Mouse (Mus musculus) spleen, embryonic (tissue): ENCODE results near the gene Spata31d1b.
"Not testable (repeated sequence)": the region's sequence is repeated elsewhere in the genome, so short reads cannot be mapped to it uniquely, and the experiment has no call there.

Experiments
- CTCF ChIA-PET: fragments of 350-600 bp; sonication (Branson Sonifier 250); formaldehyde crosslinking; loops from one replicate; lab custom pipeline; 2022; lab: Charles Lee

Spata31d1b gene

DNA sequence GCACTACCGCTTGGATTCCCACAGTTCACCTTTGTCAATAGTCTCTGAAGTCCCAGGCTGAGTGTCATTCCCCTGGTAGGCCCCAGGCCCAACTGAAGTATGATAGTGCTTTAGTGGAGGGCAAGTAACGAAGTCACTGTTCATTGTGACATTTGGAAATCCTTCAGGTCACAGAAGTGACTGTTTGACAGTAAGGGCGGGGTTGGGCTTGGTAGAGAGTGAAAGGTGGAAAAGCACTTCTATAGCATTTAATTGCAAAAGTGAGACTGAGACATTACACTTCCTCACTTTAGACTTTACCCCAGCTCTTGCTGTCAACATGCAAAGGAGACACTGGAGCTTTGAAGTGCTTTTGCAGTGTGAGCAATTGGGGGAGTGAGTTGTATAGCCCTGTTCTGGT, 18.1 kb upstream of the Spata31d1b start, which contains the start of gene 4921517D22Rik:
Gene 4921517D22Rik, minus strand, starts transcription at position 101 of the 400 bp plus-strand sequence.
- CTCF ChIA-PET, result no interaction called here

DNA sequence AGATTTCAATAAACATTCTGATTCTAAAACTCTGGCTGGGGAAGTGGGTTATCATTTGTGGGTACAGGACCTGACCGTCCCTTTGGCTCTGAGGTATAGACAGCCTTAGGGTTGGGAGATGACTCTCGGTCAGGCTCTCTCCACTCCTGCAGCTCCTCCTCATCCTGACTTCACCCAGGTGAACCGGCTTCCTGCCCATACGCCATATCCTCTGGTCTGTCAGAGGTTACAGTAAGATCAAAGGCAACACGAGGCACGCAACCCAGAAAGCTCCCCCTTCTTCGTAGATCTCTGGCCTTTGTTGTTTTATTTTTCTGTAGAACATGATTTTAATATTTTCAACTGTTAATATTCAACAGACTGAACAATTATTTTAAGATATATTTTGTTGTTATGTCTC, 16.3 kb upstream of the Spata31d1b start:
- CTCF ChIA-PET, result no interaction called here

DNA sequence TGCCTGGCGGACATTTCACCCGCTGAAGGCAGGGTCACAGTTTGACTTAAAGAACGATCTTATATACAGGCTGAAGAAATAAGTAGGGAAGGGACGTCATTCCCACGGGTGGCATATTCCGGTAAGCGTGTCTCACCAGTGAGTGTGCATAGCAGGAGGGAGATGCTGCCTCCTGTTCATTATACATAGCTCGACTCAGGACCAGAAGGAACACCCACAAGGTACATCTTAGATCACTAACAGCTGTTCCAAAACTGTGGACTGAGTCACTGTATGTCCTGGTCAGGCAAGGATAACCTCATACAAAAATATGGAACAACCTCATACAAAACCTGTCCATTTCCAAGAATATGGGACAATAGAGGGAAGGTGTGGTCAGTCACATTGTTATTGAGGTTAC, 13.0 kb upstream of the Spata31d1b start:
- CTCF ChIA-PET, result no interaction called here

DNA sequence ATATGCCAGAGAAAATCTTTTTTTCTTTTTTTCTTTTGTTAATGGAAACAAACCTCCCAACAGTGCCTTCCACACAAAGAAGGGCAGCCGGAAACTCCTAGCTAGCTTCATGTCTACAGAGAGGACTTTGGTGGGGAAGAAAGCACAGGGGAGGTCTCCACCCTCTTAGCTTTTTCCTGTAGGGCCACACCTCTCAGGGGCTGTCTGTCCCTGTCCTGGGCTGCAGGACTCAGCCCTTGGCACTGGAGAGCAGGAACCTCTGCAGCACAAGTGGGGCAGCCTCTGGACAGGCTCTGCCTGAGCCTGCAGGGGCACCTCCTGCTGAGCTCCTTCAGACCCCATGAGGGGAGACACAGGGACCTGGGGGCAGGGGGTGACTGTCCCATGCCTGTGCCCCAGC, 11.9 kb upstream of the Spata31d1b start:
- CTCF ChIA-PET, result not testable (repeated sequence)

DNA sequence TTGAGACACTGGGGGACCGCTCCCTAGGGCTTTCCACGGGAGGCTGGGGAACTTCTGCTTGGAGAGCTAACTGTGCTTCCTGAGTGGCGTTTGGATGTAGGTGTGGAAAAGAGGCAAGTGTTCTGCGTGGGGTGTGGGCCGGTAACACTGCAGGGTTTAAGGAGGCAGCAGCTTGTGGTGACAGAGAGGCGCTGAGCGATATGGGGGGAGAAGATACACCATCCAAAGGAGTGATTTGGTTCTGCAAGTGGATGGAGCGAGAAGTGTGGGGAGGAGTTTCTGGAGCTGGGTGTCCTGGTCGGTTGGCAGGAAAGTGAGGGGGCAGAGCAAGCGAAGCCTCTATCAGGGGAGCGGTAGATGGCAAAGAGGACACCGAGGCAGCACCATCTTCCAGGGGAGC, 8.6 kb upstream of the Spata31d1b start:
- CTCF ChIA-PET, result no interaction called here

DNA sequence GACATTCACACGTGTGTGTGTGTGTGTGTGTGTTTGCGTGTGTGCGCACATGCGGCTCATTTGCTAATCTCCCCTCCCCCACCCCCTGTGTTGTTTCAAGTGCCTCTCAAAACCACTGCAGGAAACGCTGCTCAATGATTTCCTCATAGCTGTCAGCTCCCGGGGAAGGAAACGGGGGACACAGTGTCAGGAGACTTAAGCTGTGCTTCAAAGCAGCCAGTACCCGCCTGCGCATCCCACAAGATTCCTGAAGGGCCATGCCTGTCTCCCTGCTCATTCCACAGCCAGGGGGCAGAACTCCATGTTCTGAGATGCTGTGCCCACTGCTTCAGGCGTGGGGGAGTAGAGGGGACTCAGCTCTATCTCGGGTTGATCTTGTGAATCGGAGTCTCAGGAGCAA, 7.5 kb upstream of the Spata31d1b start:
- CTCF ChIA-PET, result no interaction called here

DNA sequence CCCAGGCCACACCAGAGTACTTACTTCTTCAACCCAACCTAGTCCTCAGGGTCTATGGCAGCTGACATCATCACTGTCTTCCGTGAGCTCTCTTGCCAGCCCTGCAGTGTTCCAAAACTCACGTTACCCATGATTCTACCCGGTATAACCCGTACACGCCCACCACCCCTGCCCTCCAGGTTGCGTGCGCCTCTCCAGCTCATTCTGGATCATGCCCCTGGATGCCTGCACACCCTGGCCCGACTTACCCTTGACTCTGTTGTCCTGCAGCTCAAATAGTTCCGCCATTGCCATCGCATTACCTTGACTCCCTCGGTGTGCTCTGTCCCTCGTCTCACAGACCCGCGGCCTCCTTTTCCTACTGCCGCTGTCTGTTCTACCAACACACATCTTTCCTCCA, 1.9 kb upstream of the Spata31d1b start, which contains the start of gene Spata31d1a:
Gene Spata31d1a, minus strand, starts transcription at position 101 of the 400 bp plus-strand sequence.
- CTCF ChIA-PET, result no interaction called here

DNA sequence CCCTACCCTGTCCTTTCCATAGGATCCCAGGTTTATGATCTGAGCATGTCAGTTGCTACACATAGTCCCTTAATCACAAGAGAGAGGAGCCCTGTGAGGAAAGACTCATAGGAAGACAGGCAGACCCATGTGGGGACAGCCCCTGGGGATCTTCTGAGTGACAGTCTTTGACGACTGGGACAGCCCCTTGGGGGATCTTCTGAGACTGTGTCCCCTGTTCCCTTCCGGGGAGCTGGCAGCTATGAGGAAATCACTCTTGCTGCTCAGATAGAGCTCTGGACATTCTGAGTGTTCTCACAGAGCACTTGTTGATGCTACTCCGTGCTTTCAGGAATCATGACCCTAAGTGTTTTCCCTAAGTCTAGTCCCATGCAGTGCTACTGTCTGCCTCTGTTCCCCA, 1.6 kb downstream of the Spata31d1b start:
- CTCF ChIA-PET, result interaction anchor here (0.7 kb wide), 1 partner anchor 9 kb away, joined by 3 read pairs; no protein-coding TSS in a partner anchor

DNA sequence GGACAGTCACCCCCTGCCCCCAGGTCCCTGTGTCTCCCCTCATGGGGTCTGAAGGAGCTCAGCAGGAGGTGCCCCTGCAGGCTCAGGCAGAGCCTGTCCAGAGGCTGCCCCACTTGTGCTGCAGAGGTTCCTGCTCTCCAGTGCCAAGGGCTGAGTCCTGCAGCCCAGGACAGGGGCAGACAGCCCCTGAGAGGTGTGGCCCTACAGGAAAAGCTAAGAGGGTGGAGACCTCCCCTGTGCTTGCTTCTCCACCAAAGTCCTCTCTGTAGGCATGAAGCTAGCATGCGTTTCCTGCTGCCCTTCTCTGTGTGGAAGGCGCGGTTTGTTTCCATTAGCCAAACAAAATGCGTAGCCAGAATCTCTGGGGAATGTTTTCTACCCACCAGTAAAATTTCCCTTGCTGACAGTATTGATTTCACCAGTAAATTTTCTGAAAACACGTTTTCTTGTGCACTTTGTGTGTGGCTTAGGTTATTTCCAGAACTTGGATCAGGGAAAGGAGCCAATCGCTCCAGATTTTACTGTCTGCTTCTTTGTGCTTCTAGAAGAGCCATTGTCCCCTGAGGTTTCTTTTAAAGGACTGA, 6.9 kb downstream of the Spata31d1b start:
- CTCF ChIA-PET, result not testable (repeated sequence)

DNA sequence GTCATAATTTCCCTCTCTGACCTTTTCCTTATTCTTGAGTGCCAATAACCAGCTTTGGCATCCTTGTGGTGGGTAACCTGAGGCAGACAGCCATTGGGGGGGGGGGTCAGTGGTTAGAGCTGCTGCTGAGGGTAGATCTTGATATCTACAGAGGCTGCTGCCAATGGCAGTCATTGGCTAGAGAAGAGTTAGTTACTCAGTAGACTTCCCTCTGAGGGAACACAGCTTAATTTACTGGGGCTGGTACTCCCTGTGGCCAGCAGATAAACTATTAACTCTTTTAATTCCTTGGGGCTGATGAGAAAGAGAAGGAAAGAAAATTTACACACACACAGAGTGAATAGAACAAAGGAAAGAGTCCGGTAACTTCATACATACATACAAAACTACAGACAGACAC, 7.4 kb downstream of the Spata31d1b start:
- CTCF ChIA-PET, result interaction anchor here (0.6 kb wide), 1 partner anchor 35 kb away, joined by 5 read pairs; no protein-coding TSS in a partner anchor

DNA sequence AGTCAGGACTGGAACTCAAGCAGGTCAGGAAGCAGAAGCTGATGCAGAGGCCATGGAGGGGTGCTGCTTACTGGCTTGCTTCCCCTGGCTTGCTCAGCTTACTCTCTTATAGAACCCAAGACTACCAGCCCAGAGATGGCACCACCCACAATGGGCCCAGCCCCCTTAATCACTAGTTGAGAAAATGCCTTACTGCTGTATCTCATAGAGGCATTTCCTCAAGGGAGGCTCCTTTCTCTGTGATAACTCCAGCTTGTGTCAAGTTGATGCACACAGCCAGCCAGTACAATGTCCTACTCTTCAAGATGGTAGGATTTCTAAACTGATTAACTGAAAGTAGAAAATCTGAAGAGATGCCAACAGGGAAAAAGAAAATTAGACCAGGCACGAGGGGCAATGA, 10.0 kb downstream of the Spata31d1b start:
- CTCF ChIA-PET, result not testable (repeated sequence)

DNA sequence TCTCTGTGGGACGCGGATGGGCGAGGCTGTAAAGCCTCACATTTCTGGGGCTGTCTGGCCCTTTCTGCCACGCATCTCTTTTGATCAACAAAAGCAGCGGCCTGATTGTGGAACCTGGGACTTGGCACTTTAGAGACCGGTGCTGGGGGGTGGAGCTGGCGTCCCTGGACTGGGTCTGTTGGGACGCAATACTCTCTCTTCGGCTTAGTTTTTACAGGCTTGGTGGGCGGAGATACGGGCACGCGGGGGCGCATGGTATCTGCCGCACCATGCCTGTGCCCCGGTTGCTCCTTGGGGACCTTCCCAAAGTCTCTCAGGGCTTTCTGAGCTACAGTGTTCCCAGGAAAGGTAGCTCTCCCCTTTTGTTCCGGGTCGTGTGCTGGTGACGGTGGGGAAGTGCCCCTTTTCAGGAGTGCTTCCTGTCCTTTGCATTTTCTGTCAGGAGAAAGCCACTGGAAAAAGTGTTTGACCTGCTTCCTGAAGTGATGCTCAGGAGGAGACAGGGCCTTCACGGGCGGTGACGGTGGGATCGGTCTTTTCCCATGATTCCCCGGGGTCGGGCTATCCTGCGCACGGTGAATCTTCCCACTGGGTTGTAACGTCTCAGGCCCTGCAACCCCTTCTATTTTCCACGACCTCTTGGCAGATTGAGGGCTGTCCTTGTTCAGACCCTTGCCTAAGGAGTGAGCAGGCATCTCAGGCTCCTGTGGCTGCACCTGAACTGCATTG, 14.2 kb downstream of the Spata31d1b start:
- CTCF ChIA-PET, result no interaction called here

DNA sequence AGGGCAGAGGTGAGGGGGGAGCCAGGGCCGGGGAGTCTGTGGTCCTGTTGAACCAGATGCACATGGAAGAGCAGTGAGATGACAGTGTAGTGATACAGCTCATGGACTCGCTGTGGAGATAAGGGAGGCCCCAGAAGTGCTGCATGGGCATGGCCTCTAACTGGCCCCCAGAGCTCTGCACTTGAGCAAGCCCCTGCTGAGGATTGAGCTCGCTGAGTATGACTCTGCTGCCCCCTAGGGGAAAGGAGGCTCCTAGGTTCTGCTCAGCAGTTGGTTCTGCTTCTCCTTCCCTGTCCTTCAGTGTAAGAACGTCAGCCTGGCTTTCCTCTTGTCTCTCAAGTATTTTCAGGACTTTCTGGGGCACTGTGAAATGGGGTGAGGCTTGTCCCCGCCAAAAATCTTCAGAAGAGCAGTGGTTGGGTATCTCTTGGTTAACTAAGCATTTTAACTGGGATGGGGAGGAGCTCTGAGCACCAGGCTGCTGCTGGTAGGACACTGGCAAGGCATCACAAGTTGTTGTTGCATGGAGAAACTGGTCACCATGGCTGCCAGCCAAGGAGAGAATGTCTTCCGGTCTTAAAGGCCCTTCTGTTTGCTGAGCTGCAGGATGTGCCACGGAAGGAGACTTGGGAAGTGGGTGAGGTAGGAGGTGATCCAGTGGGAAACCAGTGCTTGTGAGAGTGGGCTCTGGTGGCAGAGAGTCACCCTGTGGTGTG, 16.5 kb downstream of the Spata31d1b start:
- CTCF ChIA-PET, result interaction anchor here (0.6 kb wide), 1 partner anchor 83 kb away, joined by 3 read pairs; no protein-coding TSS in a partner anchor

DNA sequence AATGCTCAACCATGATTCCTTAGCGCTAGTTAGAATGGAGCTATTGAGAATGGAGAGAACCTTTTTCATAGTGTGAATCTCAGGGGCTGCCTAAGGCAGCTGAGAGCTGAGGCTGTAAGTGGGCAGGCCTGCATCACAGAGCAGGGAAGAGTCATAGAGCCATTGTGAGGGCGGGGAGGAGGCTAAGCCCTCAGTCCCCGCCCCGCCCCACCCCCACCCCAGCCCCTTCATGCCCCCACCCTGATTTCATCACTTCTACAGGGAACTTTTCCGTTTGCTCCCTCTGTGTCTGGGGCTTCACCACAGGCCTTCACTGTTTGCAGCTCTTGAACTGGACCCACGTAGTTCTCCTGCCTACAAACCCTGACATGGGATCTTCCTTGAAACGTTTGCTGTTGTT, 19.6 kb downstream of the Spata31d1b start, which contains the start of gene Spata31d1d:
Gene Spata31d1d, minus strand, starts transcription at position 101 of the 400 bp plus-strand sequence.
- CTCF ChIA-PET, result no interaction called here

DNA sequence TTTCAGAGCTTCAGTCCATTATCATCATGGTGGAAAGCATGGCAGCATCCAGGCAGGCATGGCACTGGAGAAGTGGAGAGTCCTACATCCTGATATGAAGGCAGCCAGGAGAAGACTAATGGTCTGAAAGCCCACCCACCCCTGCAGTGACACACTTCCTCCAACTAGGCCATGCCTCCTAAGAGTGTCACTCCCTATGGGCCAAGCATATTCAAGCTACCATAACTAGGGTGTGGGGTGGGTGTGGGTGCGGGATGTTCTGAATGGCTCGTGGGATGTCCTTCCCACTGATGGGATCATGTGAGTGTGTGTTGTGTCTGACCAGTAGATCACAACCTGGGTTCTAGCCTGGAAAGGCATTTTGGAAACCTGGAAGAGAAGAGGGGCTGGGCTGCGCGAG, 21.9 kb downstream of the Spata31d1b start:
- CTCF ChIA-PET, result no interaction called here

DNA sequence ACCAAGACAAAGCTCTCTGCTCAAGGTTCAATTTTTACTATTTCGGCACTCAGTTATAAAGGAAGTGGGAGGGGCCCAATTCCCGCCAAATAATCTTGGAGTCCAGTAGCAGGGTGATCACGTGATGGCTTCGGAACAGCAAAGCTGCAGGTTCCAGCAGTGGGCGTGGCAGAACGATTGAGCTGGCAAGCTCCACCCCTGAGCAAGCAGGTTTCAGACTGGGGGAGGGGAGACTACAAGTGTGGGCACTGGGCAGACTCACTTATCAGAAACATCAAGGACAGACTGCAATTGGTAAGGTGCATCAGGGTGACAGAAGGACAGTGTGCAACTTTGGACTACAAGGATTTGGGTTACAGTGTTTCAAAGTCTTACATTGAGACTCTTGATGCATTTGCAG, 22.3 kb downstream of the Spata31d1b start:
- CTCF ChIA-PET, result not testable (repeated sequence)

DNA sequence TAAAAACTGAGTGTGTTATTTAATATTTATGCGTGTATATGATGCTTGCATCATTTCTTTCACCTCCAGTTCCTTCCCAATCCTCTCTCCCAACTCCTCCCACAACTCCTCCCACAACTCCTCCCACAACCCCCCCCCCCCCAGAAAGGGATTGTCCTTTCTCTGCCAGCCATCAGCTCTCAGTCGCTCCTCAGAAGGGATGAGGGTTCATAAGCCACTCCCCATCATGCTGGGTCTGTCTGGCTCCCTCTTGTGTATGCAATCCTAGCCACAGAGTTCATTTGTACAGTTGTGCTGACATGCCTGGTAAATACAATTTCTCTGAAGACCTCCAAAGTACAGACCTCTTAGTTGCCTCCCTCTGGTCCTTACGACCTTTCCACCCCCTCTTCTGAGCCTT, 23.1 kb downstream of the Spata31d1b start:
- CTCF ChIA-PET, result no interaction called here

DNA sequence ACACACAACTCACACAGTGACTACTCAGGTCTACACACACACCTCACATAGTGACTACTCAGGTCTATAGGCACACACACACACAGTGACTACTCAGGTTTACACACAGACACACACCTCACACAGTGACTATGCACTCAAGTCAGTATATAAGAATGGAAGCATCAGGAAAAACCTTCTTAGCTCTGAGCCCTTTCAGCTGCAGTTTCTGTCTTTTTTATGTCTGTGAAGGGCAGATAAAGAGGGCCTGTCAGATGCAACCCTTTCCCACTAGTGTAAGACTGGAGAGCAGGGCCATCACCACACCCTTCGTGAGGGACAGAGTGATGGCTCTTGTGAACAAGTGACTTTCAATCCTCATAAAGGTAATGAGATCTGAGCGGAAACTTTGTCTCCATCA, 26.4 kb downstream of the Spata31d1b start:
- CTCF ChIA-PET, result no interaction called here

DNA sequence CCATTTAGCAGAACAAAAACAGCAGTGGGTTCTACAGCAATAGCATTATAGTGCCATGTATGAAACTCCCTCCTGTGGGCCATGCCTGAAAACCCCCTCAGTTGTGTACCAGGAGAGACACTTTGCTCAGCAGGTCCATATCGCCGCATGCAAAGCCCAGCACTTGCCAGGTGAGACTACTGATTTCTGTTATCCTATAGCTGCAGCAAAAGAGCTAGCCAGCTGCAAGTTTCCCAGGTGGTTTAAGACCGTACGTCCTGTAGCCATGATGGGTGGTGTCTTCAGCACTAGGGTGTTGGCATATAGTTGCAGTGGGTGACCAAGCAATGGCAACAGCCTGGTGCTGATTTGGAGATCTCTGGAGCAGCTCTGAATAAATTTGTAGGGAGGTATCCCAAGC, 27.3 kb downstream of the Spata31d1b start:
- CTCF ChIA-PET, result no interaction called here

DNA sequence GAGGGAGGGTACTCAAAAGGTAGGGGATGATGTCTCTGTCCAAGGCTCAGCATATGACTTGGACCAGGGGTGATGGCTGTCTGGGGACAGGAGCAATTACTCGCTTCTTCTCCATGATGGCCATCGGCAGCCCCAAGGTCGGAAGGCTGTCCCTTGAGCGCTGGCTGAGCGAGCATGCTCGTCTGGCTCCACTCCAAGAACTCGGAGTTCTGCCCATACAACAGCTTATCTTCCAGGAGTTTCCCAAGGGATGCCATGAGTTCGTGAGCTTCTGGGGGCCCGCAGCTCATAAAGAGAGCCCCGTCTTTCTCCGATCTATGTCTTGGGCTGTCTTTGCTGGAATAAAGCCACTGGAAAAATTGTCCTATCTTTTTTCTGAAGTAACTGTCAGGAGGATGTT, 29.0 kb downstream of the Spata31d1b start:
- CTCF ChIA-PET, result no interaction called here

DNA sequence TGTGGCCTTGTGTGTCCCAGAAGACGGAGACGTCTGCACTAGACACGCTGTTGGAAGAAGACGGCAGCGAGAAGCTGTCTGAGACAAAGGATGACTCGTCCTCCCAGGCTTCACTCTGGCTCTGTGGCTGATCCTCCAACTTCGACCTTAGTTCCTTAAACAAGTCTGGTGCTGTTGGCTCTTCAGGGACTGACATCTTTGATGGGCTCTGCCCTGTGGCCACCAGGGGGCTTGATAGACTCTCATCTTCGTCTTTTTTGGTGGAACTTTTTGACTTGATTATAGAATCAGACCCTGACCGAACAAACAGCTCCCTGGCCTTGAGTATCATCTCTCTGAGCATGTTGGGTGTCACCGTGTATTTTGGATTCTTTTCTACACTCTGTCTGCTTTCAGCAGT, 29.6 kb downstream of the Spata31d1b start:
- CTCF ChIA-PET, result no interaction called here

DNA sequence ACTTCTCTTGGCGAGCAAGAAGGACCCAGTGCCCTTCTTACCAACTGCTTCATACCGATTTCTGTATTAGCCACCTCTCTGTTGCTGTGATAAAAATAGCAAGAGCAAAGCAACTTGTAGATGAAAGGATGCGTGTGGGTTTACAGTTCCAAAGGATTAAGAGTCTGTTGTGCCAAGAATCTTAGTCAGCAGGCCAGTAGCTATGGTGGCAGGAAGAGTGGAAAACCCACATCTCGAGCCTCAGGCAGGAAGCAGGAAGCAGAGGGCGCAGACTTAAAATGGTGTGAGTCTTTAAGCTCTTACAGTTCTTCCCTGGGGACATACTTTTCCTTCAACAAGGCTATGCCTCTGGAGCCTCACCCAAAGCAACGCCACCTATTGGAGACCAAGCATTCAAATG, 33.4 kb downstream of the Spata31d1b start:
- CTCF ChIA-PET, result no interaction called here
